In genomic region chr10:36506033-36506726, GRCm38 (mm10) we compare ENCODE assay signal across 8 mouse cellular contexts. TPM values are rescaled to one million over a fixed set of nuclear protein-coding genes. Genes with fewer than 3 reads are reported as not detected.
DNase-seq lines count a peak whose midpoint lies in the region; ATAC-seq lines count a peak whose summit lies in the region.

No protein-coding gene starts in this region.

- H3K4me3 ChIP-seq in lung, embryonic 16.5 days (ENCODE audit: low read length): peak overlapping the region; percentile 63
- peak overlapping the region; percentile 80 for H3K4me3 ChIP-seq in hindbrain, embryonic 13.5 days
- H3K4me3 ChIP-seq in midbrain, embryonic 12.5 days: peak overlapping the region; percentile 74

- peaks cover 12% of the 10 kb centered on the region for H3K4me1 ChIP-seq in lung, embryonic 16.5 days (replicated peaks; ENCODE audit: control insufficient read depth, insufficient read depth, low read length)
- peaks cover 23% of the 10 kb centered on the region for H3K4me1 ChIP-seq in hindbrain, embryonic 13.5 days (replicated peaks)
- H3K4me1 ChIP-seq in midbrain, embryonic 12.5 days: peaks cover 12% of the 10 kb centered on the region

- ATAC-seq in lung, embryonic 16.5 days (ENCODE audit: low read depth): peak; percentile 67
- peak; percentile 77 for ATAC-seq in hindbrain, embryonic 13.5 days (ENCODE audit: low FRiP score)
- peak; percentile 74 for ATAC-seq in midbrain, embryonic 12.5 days (ENCODE audit: low FRiP score, low read depth)

- no peak for DNase-seq in lung, postnatal 14 days
- peak; percentile 41 for DNase-seq in embryo, embryonic 11 days
- no peak for DNase-seq in T-cell, adult 2 months (ENCODE audit: low spot score)
- DNase-seq in urinary bladder, adult 18-20 months (ENCODE audit: low spot score in 2 of 2): no peak
- DNase-seq in kidney, adult 11 months: no peak

- peak overlapping the region; percentile 99 for H3K4me2 ChIP-seq in lung, embryonic 16.5 days (ENCODE audit: low read depth, low read length)
- H3K4me2 ChIP-seq in hindbrain, embryonic 13.5 days: peak overlapping the region; percentile 97
- peak overlapping the region; percentile 96 for H3K4me2 ChIP-seq in midbrain, embryonic 12.5 days (replicated peaks)

- H3K36me3 ChIP-seq in lung, embryonic 16.5 days (ENCODE audit: control insufficient read depth, insufficient read depth, low read length): no peaks in the 10 kb centered on the region
- no peaks in the 10 kb centered on the region for H3K36me3 ChIP-seq in hindbrain, embryonic 13.5 days
- no peaks in the 10 kb centered on the region for H3K36me3 ChIP-seq in midbrain, embryonic 12.5 days

- H3K27me3 ChIP-seq in lung, embryonic 16.5 days (ENCODE audit: control insufficient read depth, insufficient read depth, low read depth, low read length): peaks cover 30% of the 10 kb centered on the region
- H3K27me3 ChIP-seq in hindbrain, embryonic 13.5 days: peaks cover 5% of the 10 kb centered on the region; the same call in 1 of the 2 replicates
- H3K27me3 ChIP-seq in midbrain, embryonic 12.5 days: peaks cover 42% of the 10 kb centered on the region

- no peak overlapping the region for H3K9ac ChIP-seq in lung, embryonic 16.5 days (ENCODE audit: low read length)
- peak overlapping the region; percentile 80 for H3K9ac ChIP-seq in hindbrain, embryonic 13.5 days
- H3K9ac ChIP-seq in midbrain, embryonic 12.5 days (replicated peaks): peak overlapping the region; percentile 65

- H3K9me3 ChIP-seq in lung, embryonic 16.5 days (ENCODE audit: control insufficient read depth, low read length): no peaks in the 10 kb centered on the region
- H3K9me3 ChIP-seq in hindbrain, embryonic 13.5 days: no peaks in the 10 kb centered on the region
- H3K9me3 ChIP-seq in midbrain, embryonic 12.5 days: no peaks in the 10 kb centered on the region

- 7% methylated on average over 13 of the region's 13 CpGs for WGBS in lung, embryonic 16.5 days
- 12% methylated on average over 13 of the region's 13 CpGs for WGBS in hindbrain, embryonic 13.5 days
- WGBS in midbrain, embryonic 12.5 days: 7% methylated on average over 13 of the region's 13 CpGs

- H3K27ac ChIP-seq in lung, embryonic 16.5 days (ENCODE audit: low read length): no peak overlapping the region
- peak overlapping the region; percentile 90 for H3K27ac ChIP-seq in hindbrain, embryonic 13.5 days
- 0 out of 2 replicates have a peak overlapping the region, but pooled peaks have one; percentile 66 for H3K27ac ChIP-seq in midbrain, embryonic 12.5 days (replicated peaks)

RNA-seq across cellular contexts. Expression of gene Hs3st5, which starts 0.4 kb away (rescaled TPM):
- polyA plus RNA-seq in lung, embryonic 16.5 days (2015; fragmentation: Nextera tagmentation; extraction: Ambion mirVana): 0.20 and 0.25 TPM in 2 replicates
- polyA plus RNA-seq in hindbrain, embryonic 13.5 days (2015; fragmentation: Nextera tagmentation; extraction: Ambion mirVana): 24.4 and 25.2 TPM in 2 replicates
- polyA plus RNA-seq in midbrain, embryonic 12.5 days (2016; fragmentation: Nextera tagmentation; extraction: Ambion mirVana): 7.1 and 7.6 TPM in 2 replicates
